Mouse (Mus musculus): ENCODE results near the gene Manea. TPM values are rescaled to one million over a fixed set of nuclear protein-coding genes. Genes with fewer than 3 reads are reported as not detected.

The Manea gene
- 10 to 100 TPM; 46.6 to 68.9 TPM for total RNA-seq (2023)

DNA sequence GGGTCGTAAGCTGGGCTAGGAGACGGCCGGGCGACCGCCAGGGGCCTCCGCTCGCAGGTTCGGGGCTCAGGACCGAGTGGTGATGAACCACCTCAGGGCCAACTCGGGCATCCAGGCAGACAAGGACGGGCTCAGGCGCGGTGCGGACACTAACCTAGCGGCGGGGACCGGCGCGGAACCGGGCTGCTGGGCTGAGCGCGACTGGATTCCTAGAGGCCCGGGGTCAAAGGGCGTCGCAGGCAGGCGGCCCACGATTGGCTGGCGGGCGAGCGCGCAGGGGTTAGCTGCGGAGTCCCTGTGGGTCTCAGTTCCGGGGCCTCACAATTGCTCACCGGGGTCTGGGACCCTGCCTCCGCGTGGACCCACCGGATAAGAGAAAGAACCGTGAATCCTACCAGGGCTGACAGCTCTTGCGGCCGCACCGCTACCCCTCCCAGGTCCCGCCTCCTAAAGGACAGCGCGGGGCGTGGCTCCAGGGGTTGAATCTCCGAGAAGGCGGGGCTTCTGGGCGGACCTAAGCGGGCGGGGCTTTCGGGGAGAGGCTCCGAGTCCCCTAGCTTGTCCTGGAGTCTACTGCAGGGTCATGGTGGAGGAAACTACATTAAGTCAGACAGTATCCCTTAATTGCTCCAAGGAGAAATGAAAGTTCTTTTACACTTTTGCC, at the start of gene Manea:
TSS of gene Manea (minus strand) at position 449 of the 664 bp plus-strand sequence.

All from B cell, adult 67 days (primary cell).